Mouse (Mus musculus): ENCODE results near the gene Kif27. TPM values are rescaled to one million over a fixed set of nuclear protein-coding genes. Genes with fewer than 3 reads are reported as not detected.

The Kif27 gene
- polyA plus RNA-seq, 1 experiment from 2014 or later: 0.77 TPM

DNA sequence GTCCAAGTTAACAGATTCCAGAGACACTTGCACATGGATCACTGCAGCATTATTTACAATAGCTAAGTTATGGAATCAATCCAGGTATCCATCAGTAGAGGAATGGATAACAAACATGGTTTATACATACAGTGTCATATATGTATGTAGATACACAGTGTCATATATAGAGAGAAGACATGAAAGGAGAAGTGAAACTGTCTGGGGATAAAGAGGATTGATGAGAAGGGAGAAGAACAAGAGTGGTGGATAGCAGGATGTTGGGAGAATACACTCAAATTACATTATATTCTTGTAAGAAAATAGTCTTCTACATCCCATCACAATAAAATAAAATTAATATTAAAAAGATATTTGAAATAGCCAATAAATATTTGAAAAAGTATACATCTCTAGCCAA is 5.9 kb downstream of the Kif27 start:
- Histone ChIP-seq H3K9ac (no peak overlapping the region), H3K4me2 (no peak overlapping the region), H3K4me3 (replicated peaks) (no peak overlapping the region), H3K27ac (no peak overlapping the region), H3K36me3 (no peaks in the 10 kb centered on the region), H3K4me1 (no peaks in the 10 kb centered on the region), H3K27me3 (no peaks in the 10 kb centered on the region), H3K9me3 (replicated peaks) (no peaks in the 10 kb centered on the region)
- no peak for ATAC-seq (replicated peaks; ENCODE audit: low FRiP score)

DNA sequence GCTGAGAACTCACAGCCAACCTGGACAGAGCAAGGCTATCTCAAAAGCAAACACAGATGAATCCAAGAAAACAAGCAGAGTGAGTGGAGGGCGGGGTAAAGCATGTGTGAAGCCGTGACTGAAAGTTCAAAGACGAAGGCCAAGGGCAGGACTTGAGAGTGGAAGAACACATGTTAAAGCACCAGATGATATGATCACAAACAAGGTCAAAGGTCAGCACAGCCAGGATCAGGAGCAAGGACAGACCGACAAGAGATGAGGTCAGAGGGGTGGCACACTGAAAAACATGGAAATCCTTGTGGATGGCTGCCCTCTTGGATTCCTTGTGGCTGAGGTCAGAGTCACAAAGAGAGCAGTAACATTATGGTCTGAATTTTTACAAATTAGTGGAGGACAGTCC is 8.3 kb downstream of the Kif27 start:
- no peak overlapping the region for H3K4me2 ChIP-seq
- H3K4me3 ChIP-seq (replicated peaks): no peak overlapping the region
- no peaks in the 10 kb centered on the region for H3K4me1 ChIP-seq
- H3K9me3 ChIP-seq (replicated peaks): no peaks in the 10 kb centered on the region
- no peak overlapping the region for H3K27ac ChIP-seq
- WGBS: 58% methylated on average over 4 of the region's 4 CpGs
- ATAC-seq (replicated peaks; ENCODE audit: low FRiP score): no peak
- no peak overlapping the region for H3K9ac ChIP-seq
- no peaks in the 10 kb centered on the region for H3K36me3 ChIP-seq
- H3K27me3 ChIP-seq: no peaks in the 10 kb centered on the region

DNA sequence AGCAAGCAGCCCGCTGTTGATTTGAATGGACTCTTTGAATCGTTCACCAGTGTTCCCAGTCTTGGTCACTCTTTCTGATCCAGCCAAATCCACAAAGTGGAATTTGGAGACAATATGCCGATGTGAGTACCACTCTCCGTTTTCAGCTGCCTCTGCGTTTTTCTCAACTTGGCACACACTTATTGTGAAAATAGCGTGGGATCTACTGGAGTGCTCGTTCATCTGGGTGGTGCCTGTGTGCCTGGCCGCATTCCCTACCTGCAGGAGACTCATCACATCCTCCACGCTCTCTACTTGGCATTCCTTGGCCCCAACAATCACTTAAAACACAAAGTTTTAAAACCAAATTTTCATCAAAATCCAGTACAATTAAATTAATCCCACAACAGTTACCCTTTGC is 14.4 kb downstream of the Kif27 start:
- Histone ChIP-seq H3K36me3 (no peaks in the 10 kb centered on the region), H3K9me3 (replicated peaks) (no peaks in the 10 kb centered on the region), H3K4me2 (no peak overlapping the region), H3K4me1 (no peaks in the 10 kb centered on the region), H3K9ac (no peak overlapping the region), H3K27ac (no peak overlapping the region), H3K27me3 (no peaks in the 10 kb centered on the region), H3K4me3 (replicated peaks) (no peak overlapping the region)
- WGBS: 85% methylated on average over 9 of the region's 9 CpGs
- ATAC-seq (replicated peaks; ENCODE audit: low FRiP score): no peak

DNA sequence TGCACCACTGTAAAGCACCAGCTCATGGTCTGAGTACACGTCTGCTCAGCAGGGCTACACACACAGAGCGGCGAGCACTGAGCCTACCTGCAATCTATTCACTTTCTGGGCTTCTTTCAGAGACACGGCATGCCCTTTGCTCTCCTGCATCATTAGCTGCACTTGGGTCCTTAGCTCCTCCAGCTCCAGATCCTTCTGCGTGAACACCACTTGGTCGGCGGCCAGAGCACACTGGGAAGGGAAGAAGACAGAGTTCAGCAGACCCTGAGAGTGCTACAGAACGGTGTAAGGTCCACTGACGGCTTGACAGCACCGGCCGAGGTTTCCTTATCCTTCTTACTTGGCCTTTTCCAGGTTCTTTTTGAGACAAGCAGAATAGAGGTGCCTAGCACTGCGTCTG is 21.5 kb downstream of the Kif27 start:
- 83% methylated on average over 12 of the region's 12 CpGs for WGBS
- no peak for ATAC-seq (replicated peaks; ENCODE audit: low FRiP score)
- H3K36me3 ChIP-seq: no peaks in the 10 kb centered on the region
- H3K9me3 ChIP-seq (replicated peaks): no peaks in the 10 kb centered on the region
- no peak overlapping the region for H3K27ac ChIP-seq
- no peaks in the 10 kb centered on the region for H3K4me1 ChIP-seq
- no peak overlapping the region for H3K9ac ChIP-seq
- no peaks in the 10 kb centered on the region for H3K27me3 ChIP-seq
- no peak overlapping the region for H3K4me2 ChIP-seq
- H3K4me3 ChIP-seq (replicated peaks): no peak overlapping the region

DNA sequence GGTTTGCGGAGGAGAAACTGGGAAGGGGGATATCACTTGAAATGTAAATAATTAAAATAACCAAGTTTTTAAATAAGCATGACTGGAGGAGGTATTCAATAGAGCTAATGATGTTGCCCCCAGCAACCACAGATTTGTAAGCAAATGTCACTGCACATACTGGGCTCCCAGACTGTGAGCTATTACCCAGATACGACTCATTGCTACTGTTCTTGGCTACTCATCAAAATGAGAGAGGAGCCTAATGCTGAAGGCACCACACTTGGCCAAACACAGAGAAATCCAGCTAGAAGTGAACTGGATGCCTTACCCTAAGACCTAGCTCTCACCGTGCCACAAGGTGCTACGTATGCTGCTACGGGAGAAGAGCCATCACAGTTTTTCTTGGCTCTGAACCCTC is 24.8 kb downstream of the Kif27 start:
- Histone ChIP-seq H3K4me3 (replicated peaks) (no peak overlapping the region), H3K9ac (no peak overlapping the region), H3K9me3 (replicated peaks) (no peaks in the 10 kb centered on the region), H3K27me3 (no peaks in the 10 kb centered on the region), H3K36me3 (no peaks in the 10 kb centered on the region), H3K4me2 (no peak overlapping the region), H3K4me1 (no peaks in the 10 kb centered on the region), H3K27ac (no peak overlapping the region)
- ATAC-seq (replicated peaks; ENCODE audit: low FRiP score): no peak
- 94% methylated on average over 5 of the region's 5 CpGs for WGBS

DNA sequence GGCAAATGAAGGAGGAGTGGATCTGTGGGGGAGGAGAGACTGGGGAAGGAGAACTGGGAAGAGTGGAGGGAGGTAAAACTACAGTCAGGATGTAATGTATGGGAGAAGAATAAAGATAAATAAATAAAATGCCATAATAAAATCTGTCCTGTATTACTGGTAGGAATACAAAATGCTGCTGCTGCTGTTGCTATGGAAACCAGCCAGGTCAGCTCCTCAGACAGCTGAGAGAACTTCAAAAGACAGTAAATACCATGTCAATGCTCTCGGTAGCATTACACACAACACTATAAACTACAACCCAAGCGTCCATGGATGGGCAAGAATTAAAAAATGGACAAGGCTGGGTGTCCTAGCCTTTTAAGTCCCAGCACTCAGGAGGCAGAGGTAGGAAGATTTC is 41.2 kb downstream of the Kif27 start:
- Histone ChIP-seq H3K27me3 (no peaks in the 10 kb centered on the region), H3K4me3 (replicated peaks) (no peak overlapping the region), H3K9ac (no peak overlapping the region), H3K4me2 (no peak overlapping the region), H3K27ac (no peak overlapping the region), H3K36me3 (no peaks in the 10 kb centered on the region), H3K9me3 (replicated peaks) (no peaks in the 10 kb centered on the region), H3K4me1 (no peaks in the 10 kb centered on the region)
- 57% methylated on average over 2 of the region's 2 CpGs for WGBS
- no peak for ATAC-seq (replicated peaks; ENCODE audit: low FRiP score)

DNA sequence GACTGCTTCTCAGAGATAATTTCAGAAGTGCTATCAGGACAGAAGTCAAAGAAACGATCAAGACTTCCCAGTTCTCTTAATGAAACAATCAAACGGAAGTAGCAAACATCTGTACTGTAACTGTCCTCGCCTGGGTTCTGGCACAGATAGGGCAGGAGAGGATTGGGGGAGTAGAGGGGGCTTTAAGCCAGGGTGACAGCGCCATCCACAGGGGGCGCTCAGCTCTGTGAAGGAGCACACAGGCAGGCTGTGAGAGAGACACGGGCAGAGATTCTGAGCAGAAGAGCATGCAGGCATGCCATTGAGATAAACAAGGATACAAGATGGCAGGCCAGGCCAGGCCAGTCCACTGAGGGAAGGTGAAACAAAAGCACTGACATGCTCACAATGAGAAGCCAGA is 43.9 kb downstream of the Kif27 start:
- Histone ChIP-seq H3K9me3 (replicated peaks) (no peaks in the 10 kb centered on the region), H3K27me3 (no peaks in the 10 kb centered on the region), H3K4me1 (no peaks in the 10 kb centered on the region), H3K4me3 (replicated peaks) (no peak overlapping the region), H3K27ac (no peak overlapping the region), H3K4me2 (no peak overlapping the region), H3K36me3 (no peaks in the 10 kb centered on the region), H3K9ac (no peak overlapping the region)
- ATAC-seq (replicated peaks; ENCODE audit: low FRiP score): no peak
- 62% methylated on average over 6 of the region's 6 CpGs for WGBS

DNA sequence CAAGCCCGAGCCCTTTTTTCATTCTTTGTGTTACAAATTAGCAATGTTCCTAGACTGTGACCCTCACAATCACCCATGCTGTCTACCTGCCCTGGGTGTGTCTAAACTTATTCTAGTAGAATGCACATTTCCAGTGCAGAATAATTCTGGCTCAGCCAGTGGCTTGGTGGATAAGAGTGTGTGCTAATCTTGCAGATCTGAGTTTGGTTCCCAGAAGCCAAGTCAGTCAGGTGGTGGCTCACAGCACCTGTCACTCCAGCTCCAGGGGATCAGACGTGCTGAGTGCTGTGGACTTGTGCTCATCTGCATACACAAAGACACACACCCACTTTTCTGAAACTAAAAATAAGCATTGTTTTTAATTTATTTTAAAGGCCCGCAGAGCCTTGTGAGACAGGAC is 45.2 kb downstream of the Kif27 start:
- Histone ChIP-seq H3K9ac (no peak overlapping the region), H3K4me3 (replicated peaks) (no peak overlapping the region), H3K27ac (no peak overlapping the region), H3K9me3 (replicated peaks) (no peaks in the 10 kb centered on the region), H3K4me1 (no peaks in the 10 kb centered on the region), H3K27me3 (no peaks in the 10 kb centered on the region), H3K36me3 (no peaks in the 10 kb centered on the region), H3K4me2 (no peak overlapping the region)
- WGBS: 78% methylated on average over 3 of the region's 3 CpGs
- no peak for ATAC-seq (replicated peaks; ENCODE audit: low FRiP score)

DNA sequence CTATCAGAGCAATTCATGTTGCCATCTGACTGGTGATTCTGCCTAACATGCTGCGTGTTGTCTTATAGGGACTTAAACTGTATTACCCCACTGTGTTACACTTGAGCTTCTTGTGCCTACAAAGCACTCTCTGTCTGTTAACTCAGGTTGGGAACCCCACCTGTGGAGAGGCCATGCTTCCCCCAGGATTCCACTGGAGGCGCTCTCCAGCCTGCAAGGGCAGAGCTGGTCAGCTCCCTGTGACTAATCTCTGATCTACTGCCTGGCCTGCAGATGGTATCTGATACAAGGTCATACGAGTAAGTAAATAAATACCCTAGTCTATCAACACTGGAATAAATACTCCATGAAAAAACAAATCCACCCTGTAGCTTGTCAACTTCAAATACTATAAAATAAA is 47.6 kb downstream of the Kif27 start:
- no peak overlapping the region for H3K4me3 ChIP-seq (replicated peaks)
- 49% methylated on average over 3 of the region's 3 CpGs for WGBS

DNA sequence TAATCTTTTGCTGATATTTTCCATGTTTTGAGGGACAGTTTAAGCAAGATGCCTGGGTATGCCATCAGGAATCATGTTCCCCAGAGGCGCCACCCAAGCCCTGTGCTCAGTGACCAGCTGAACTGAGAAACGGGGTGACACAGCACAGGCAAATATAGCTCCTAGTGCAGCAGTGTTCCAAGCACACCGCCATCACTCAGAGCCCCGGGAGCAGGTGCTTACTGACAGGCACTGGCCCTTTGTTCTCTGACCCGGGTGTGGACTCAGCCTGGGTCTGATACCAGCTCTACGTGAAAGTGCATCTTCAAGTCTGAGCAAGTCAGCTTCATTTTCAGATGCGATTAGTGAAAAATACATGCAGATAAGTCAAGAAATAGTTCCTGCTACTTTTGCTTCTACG is 49.4 kb downstream of the Kif27 start:
- Histone ChIP-seq H3K27ac (no peak overlapping the region), H3K27me3 (no peaks in the 10 kb centered on the region), H3K36me3 (no peaks in the 10 kb centered on the region), H3K4me3 (replicated peaks) (no peak overlapping the region), H3K9ac (no peak overlapping the region), H3K4me1 (0 out of 2 replicates have a peak, but pooled peaks cover 2% of the 10 kb centered on the region), H3K9me3 (replicated peaks) (no peaks in the 10 kb centered on the region), H3K4me2 (no peak overlapping the region)
- ATAC-seq (replicated peaks; ENCODE audit: low FRiP score): no peak
- 75% methylated on average over 8 of the region's 8 CpGs for WGBS

More for the DNA sequence above, 47.6 kb downstream of the Kif27 start:
- Histone ChIP-seq H3K4me2 (no peak overlapping the region), H3K27me3 (no peaks in the 10 kb centered on the region), H3K36me3 (no peaks in the 10 kb centered on the region), H3K9me3 (replicated peaks) (no peaks in the 10 kb centered on the region), H3K9ac (no peak overlapping the region), H3K27ac (no peak overlapping the region), H3K4me1 (no peaks in the 10 kb centered on the region)
- ATAC-seq (replicated peaks; ENCODE audit: low FRiP score): no peak

DNA sequence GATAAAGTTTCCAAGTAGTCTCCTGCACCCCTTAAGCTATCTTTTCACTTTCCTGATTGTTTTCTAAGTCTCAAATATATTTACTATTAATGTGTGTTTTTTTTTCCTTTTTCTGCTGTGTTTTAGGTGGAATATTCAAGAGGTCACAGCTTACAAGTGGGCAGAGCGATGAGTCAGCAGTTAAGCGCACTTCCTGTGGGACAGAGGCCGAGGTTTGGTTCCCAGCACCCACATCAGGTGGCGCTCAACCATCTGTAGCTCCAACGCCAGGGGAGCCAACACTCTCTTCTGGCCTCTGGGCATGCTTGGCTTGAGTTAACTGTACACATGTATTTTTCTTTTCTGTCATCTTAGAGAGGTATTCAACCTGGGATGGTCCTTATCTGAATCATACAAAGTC is 51.5 kb downstream of the Kif27 start:
- H3K27ac ChIP-seq: no peak overlapping the region
- no peak overlapping the region for H3K4me2 ChIP-seq
- H3K36me3 ChIP-seq: no peaks in the 10 kb centered on the region
- no peak overlapping the region for H3K9ac ChIP-seq
- 92% methylated on average over 5 of the region's 5 CpGs for WGBS
- 0 out of 2 replicates have a peak, but pooled peaks cover 2% of the 10 kb centered on the region for H3K4me1 ChIP-seq
- H3K4me3 ChIP-seq (replicated peaks): no peak overlapping the region
- ATAC-seq (replicated peaks; ENCODE audit: low FRiP score): no peak
- no peaks in the 10 kb centered on the region for H3K27me3 ChIP-seq
- H3K9me3 ChIP-seq (replicated peaks): no peaks in the 10 kb centered on the region

DNA sequence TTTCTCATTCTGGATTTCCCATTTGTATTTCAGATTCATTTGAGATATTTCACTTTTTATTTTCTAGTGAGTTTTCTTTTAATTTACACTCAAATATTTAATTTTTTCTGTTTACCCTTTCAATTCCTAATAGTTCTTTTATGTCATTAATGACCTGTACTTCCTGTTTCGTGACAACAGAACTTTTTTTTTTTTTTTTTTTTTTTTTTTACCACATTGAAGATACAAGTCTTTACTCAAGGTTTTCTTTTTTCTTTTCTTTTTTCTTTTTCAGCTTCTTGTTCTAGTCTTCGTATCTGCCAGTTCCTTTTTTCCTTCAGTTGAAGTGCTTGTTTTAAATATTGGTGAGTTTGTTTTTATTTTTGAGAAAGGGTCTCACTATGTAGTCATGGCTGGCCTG is 53.7 kb downstream of the Kif27 start:
- WGBS: 74% methylated on average over 2 of the region's 2 CpGs
- Histone ChIP-seq H3K4me3 (replicated peaks) (no peak overlapping the region), H3K4me1 (0 out of 2 replicates have a peak, but pooled peaks cover 2% of the 10 kb centered on the region), H3K9me3 (replicated peaks) (no peaks in the 10 kb centered on the region), H3K9ac (no peak overlapping the region), H3K4me2 (no peak overlapping the region), H3K36me3 (no peaks in the 10 kb centered on the region), H3K27ac (no peak overlapping the region), H3K27me3 (no peaks in the 10 kb centered on the region)
- no peak for ATAC-seq (replicated peaks; ENCODE audit: low FRiP score)

DNA sequence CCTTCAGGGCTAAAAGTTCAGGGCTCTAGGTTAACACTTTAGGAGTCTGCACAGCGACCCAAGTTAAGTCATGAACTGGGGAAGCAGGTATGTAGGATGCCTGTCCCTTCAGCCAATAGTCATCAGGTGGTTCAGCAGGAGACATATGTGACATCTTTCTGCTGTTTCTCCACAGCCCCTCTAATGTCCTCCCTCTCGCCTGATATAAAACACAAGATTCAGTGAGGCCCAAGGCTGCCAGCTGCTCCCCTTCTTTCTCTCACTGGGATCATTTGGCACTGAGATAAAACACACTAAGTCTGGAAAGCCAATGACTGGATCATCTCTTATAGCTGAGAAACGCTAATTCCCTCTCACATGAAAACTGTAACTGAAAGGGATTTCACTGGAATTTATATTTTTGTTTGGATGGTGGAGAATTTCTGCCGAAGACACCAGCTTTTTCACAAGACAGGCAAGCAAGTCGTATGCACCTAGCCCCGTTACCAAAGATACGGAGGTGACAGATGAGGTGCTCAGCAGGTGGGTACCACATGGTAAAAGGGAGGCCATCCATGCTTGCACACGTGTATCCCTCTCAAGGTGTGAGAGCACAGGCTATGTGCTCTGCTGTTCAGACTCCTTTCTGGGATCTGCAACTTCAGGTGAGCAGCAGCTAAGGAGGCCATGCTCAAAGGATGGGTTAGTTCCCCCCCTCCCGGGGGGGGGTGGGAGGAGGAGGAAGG is 56.3 kb downstream of the Kif27 start:
- H3K9me3 ChIP-seq (replicated peaks): no peaks in the 10 kb centered on the region
- ATAC-seq (replicated peaks; ENCODE audit: low FRiP score): no peak
- H3K27ac ChIP-seq: no peak overlapping the region
- no peak overlapping the region for H3K4me2 ChIP-seq
- H3K36me3 ChIP-seq: no peaks in the 10 kb centered on the region
- no peaks in the 10 kb centered on the region for H3K27me3 ChIP-seq
- WGBS: 76% methylated on average over 9 of the region's 9 CpGs
- H3K4me3 ChIP-seq (replicated peaks): no peak overlapping the region
- H3K9ac ChIP-seq: no peak overlapping the region
- H3K4me1 ChIP-seq: 0 out of 2 replicates have a peak, but pooled peaks cover 2% of the 10 kb centered on the region

All from kidney, embryonic 15.5 days (tissue).